ENCODE assay signal across 9 mouse cellular contexts in genomic region chr13:15588278-15589272, GRCm38 (mm10).
DNase-seq lines count a peak whose midpoint lies in the region; ATAC-seq lines count a peak whose summit lies in the region.
"Had no signal": no experiment of that assay in that cellular context is flagged by ENCODE, and none has a peak within 500 bp of the region (broad histone marks: within the 10 kb centered on the region; RNA-seq: fewer than 3 reads in every experiment).

No protein-coding gene starts in this region.

- no peaks in the 10 kb centered on the region for H3K36me3 ChIP-seq in midbrain, embryonic 12.5 days
- H3K36me3 ChIP-seq in midbrain, embryonic 10.5 days, result peaks cover 6% of the 10 kb centered on the region
- no peaks in the 10 kb centered on the region for H3K36me3 ChIP-seq in neural tube, embryonic 13.5 days
- H3K36me3 ChIP-seq: heart, embryonic 13.5 days had no signal

- H3K4me3 ChIP-seq in midbrain, embryonic 12.5 days, result no peak overlapping the region
- H3K4me3 ChIP-seq in midbrain, embryonic 10.5 days, result no peak overlapping the region
- H3K4me3 ChIP-seq in neural tube, embryonic 13.5 days, result no peak overlapping the region
- H3K4me3 ChIP-seq: heart, embryonic 13.5 days had no signal

- H3K4me1 ChIP-seq in midbrain, embryonic 12.5 days, result 0 out of 2 replicates have a peak, but pooled peaks cover 3% of the 10 kb centered on the region
- H3K4me1 ChIP-seq in midbrain, embryonic 10.5 days, result peaks cover 4% of the 10 kb centered on the region; the same call in 1 of the 2 replicates
- H3K4me1 ChIP-seq in neural tube, embryonic 13.5 days (replicated peaks), result peaks cover 12% of the 10 kb centered on the region

- 0 out of 2 replicates have a peak, but pooled peaks have one; percentile 54 for ATAC-seq in midbrain, embryonic 12.5 days (ENCODE audit: low FRiP score, low read depth)
- ATAC-seq in neural tube, embryonic 13.5 days (ENCODE audit: low read depth), result peak; percentile 59; the same call in 1 of the 2 replicates

- WGBS in midbrain, embryonic 12.5 days, result 85% methylated on average over 16 of the region's 16 CpGs
- 85% methylated on average over 16 of the region's 16 CpGs for WGBS in midbrain, embryonic 10.5 days
- WGBS in neural tube, embryonic 13.5 days, result 53% methylated on average over 16 of the region's 16 CpGs

- no peak overlapping the region for H3K27ac ChIP-seq in midbrain, embryonic 12.5 days (replicated peaks)
- no peak overlapping the region for H3K27ac ChIP-seq in midbrain, embryonic 10.5 days (replicated peaks)
- H3K27ac ChIP-seq in neural tube, embryonic 13.5 days (replicated peaks), result no peak overlapping the region
- H3K27ac ChIP-seq: heart, embryonic 13.5 days had no signal

- H3K9ac ChIP-seq in midbrain, embryonic 12.5 days (replicated peaks), result no peak overlapping the region
- H3K9ac ChIP-seq in neural tube, embryonic 13.5 days, result no peak overlapping the region
- H3K9ac ChIP-seq: heart, embryonic 13.5 days had no signal

- no peak overlapping the region for H3K4me2 ChIP-seq in midbrain, embryonic 12.5 days (replicated peaks)
- H3K4me2 ChIP-seq in neural tube, embryonic 13.5 days, result no peak overlapping the region
- H3K4me2 ChIP-seq: heart, embryonic 13.5 days had no signal

- no peaks in the 10 kb centered on the region for H3K27me3 ChIP-seq in midbrain, embryonic 12.5 days
- peaks cover 18% of the 10 kb centered on the region for H3K27me3 ChIP-seq in midbrain, embryonic 10.5 days (ENCODE audit: low read depth, poor library complexity, severe bottlenecking)
- no peaks in the 10 kb centered on the region for H3K27me3 ChIP-seq in neural tube, embryonic 13.5 days

- DNase-seq in adrenal gland, adult (ENCODE audit: inconsistent age in 2 of 2, low spot score in 1 of 2), result peak; percentile 17 to 44
- no peak for DNase-seq in adrenal gland, postnatal 4 days (ENCODE audit: low spot score in 2 of 2)
- no peak for DNase-seq in midbrain, embryonic 10.5 days (ENCODE audit: low spot score)
- DNase-seq in kidney, postnatal 14 days, result peak; percentile 55
- no peak for DNase-seq in spleen, adult 18-20 months
- DNase-seq in retina, embryonic 14.5 days (ENCODE audit: low spot score), result no peak

- no peaks in the 10 kb centered on the region for H3K9me3 ChIP-seq in midbrain, embryonic 12.5 days
- no peaks in the 10 kb centered on the region for H3K9me3 ChIP-seq in midbrain, embryonic 10.5 days (replicated peaks)
- no peaks in the 10 kb centered on the region for H3K9me3 ChIP-seq in neural tube, embryonic 13.5 days
- H3K9me3 ChIP-seq: heart, embryonic 13.5 days had no signal

Comparison
In these comparisons a context has a peak if more than half of its experiments do, and no peak if none do; other contexts are left out.
1. DNase-seq: peak in adrenal gland, adult (2 of 2) and kidney, postnatal 14 days (single experiment); none in adrenal gland, postnatal 4 days (0 of 2), midbrain, embryonic 10.5 days (single experiment), spleen, adult 18-20 months (0 of 2) and retina, embryonic 14.5 days (single experiment).